Mouse (Mus musculus) hematopoietic stem cell, adult 5-6 weeks (primary cell): ENCODE measurements around the gene Dyrk3. TPM values are rescaled to one million over a fixed set of nuclear protein-coding genes. Genes with fewer than 3 reads are reported as not detected.

Experiments used
- ATAC-seq, 2 experiments: fragments of 125-278 bp in 1 of 2; replicated peaks in 1 of 2; 2 replicates each; pipeline ENCODE4 v1.8.0; 2016 to 2017; ENCODE audit warnings: inconsistent platforms in 2 of 2, mild to moderate bottlenecking in 2 of 2, moderate number of reproducible peaks in 2 of 2, low read depth in 1 of 2, moderate TSS enrichment in 1 of 2; ENCODE audit not compliant: low FRiP score in 2 of 2, poor library complexity in 2 of 2, severe bottlenecking in 2 of 2, insufficient read depth in 1 of 2, low TSS enrichment in 1 of 2
- total RNA-seq: library from RNA; stranded (forward); fragments of 172-1452, 232-1000 nt; gene quantifications from 2 replicates; pipeline ENCODE4 v1.2.3, GENCODE M21; 2017

Gene Dyrk3
- 11.2 and 14.5 TPM in 2 replicates for total RNA-seq

- ATAC-seq, result peak; percentile 65 to 78
These were observed at the start of gene Dyrk3 for GRCm38 (mm10) chr1:131138191-131139016. Dyrk3 (minus strand) TSS chr1:131138340.

GRCm38 (mm10) chr1:131187856-131188255, 49.7 kb upstream of the Dyrk3 start:
- ATAC-seq, result no peak

- peak in 1 of 2 experiments; percentile 37; a peak in 1 of 4 replicates for ATAC-seq
These were observed 48.9 kb upstream of the Dyrk3 start for GRCm38 (mm10) chr1:131186995-131187394.

GRCm38 (mm10) chr1:131185821-131186506, 47.8 kb upstream of the Dyrk3 start:
- ATAC-seq, result no peak

- no peak for ATAC-seq
These were observed 47.0 kb upstream of the Dyrk3 start for GRCm38 (mm10) chr1:131184956-131185660.

- ATAC-seq, result peak; percentile 40 to 54; a peak in 2 of 4 replicates
These were observed 46.3 kb upstream of the Dyrk3 start for GRCm38 (mm10) chr1:131184253-131184955.

- ATAC-seq, result no peak
These were observed 45.1 kb upstream of the Dyrk3 start for GRCm38 (mm10) chr1:131183201-131183600.

- ATAC-seq, result peak; percentile 60 to 71
These were observed 43.7 kb upstream of the Dyrk3 start for GRCm38 (mm10) chr1:131181642-131182527.

- no peak for ATAC-seq
These were observed 42.2 kb upstream of the Dyrk3 start for GRCm38 (mm10) chr1:131180386-131180785.

- ATAC-seq, result no peak
These were observed 39.9 kb upstream of the Dyrk3 start for GRCm38 (mm10) chr1:131178083-131178482.

- ATAC-seq, result no peak
These were observed 39.1 kb upstream of the Dyrk3 start for GRCm38 (mm10) chr1:131177249-131177648.

- ATAC-seq, result no peak
These were observed 37.7 kb upstream of the Dyrk3 start for GRCm38 (mm10) chr1:131175819-131176218.

- ATAC-seq, result no peak
These were observed 37.0 kb upstream of the Dyrk3 start for GRCm38 (mm10) chr1:131175189-131175588.

- no peak for ATAC-seq
These were observed 36.2 kb upstream of the Dyrk3 start for GRCm38 (mm10) chr1:131174299-131174861.

GRCm38 (mm10) chr1:131173809-131174208, 35.7 kb upstream of the Dyrk3 start:
- ATAC-seq, result no peak

GRCm38 (mm10) chr1:131173001-131173400, 34.9 kb upstream of the Dyrk3 start:
- no peak for ATAC-seq
